In the genomic region with DNA sequence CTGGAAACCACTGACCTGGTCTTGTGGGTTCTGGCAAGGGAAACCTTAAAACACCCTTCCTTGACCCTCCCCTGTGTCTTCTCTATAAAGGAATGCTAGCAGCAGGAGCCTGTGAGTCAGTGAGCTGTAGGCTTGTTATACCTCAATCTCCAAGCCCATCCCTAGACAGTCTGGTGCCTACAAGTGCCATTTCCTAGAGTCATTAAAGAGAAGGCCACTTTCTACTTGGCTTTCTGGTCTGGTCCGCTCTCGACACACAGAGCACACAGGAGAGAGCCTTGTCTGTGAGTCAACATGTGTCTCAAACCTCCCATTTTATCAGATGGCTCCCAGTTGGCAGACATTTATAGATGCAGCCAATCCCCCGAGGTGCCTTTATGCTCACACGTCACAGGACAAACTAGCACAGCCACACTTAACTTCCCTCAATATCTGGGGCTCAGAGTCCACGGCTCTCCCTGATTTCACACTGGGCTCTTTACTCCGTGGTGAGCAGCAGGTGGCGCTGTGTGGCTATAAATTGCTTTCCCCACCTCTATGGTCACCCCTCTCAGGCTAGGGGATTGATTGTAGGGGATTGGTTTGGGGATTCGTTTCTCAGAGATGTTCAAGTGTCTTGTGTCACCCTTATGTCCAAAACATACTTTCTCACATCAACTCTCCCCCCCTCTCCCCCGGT, we compare ENCODE assay signal across 8 mouse cellular contexts. TPM values are rescaled to one million over a fixed set of nuclear protein-coding genes. Genes with fewer than 3 reads are reported as not detected.
A peak's percentile ranks its signal among the peaks of the same experiment; 100 is the strongest.
DNase-seq lines count a peak whose midpoint lies in the region.

No protein-coding gene starts in this region.

- intact Hi-C loops in heart, postnatal 36 days (cut with DNase I), result loop anchor here (2.0 kb wide), 2 partner anchors 313 to 405 kb away; no protein-coding TSS in a partner anchor

- peak; percentile 72 for DNase-seq in CD4-positive, CD25-positive, alpha-beta regulatory T cell, adult 2 months (ENCODE audit: low read depth, low spot score)
- peak; percentile 38 for DNase-seq in Muller cell, postnatal 12 days (ENCODE audit: inconsistent ontology term)
- DNase-seq in embryo, embryonic 10.5 days (ENCODE audit: low spot score), result peak; percentile 81
- peak; percentile 48 to 73 for DNase-seq in heart, postnatal 36 days
- peak; percentile 37 to 53 for DNase-seq in layer of hippocampus, adult 18-20 months (ENCODE audit: low spot score in 2 of 2)
- DNase-seq in lung, postnatal 14 days, result peak; percentile 77
- peak; percentile 31 for DNase-seq in right cerebral cortex, adult 18-20 months
- peak; percentile 52 for DNase-seq in yolk sac, embryonic 10.5 days (ENCODE audit: low spot score)

RNA-seq across cellular contexts. Expression of gene Gtf3a, which starts 34.2 kb away (rescaled TPM):
- 10 to 100 TPM; 19.9 to 22.4 TPM for total RNA-seq in heart, postnatal 36 days (2021)
- 10 to 100 TPM; 22.7 to 25.3 TPM for total RNA-seq in layer of hippocampus, adult 18-20 months (2021)

RNA-seq across cellular contexts. Expression of gene Mtif3, which starts 49.4 kb away (rescaled TPM):
- total RNA-seq in heart, postnatal 36 days (2021), result 10 to 100 TPM; 27.0 to 29.6 TPM
- total RNA-seq in layer of hippocampus, adult 18-20 months (2021), result 10 to 100 TPM; 19.2 to 21.6 TPM

Comparison
In these comparisons a context has a peak if more than half of its experiments do, and no peak if none do; other contexts are left out.
1. Peak in every context shown above with its lines: DNase-seq.
2. DNase-seq: peak in every context shown above with its lines; median percentile 81 in embryo, embryonic 10.5 days; 77 in lung, postnatal 14 days; 72 in CD4-positive, CD25-positive, alpha-beta regulatory T cell, adult 2 months; 60 in heart, postnatal 36 days; 52 in yolk sac, embryonic 10.5 days; 45 in layer of hippocampus, adult 18-20 months; 38 in Muller cell, postnatal 12 days; 31 in right cerebral cortex, adult 18-20 months.